Mouse (Mus musculus) induced T-regulatory cell, adult 2 months (primary cell): ENCODE results near the gene Mlec.
A peak's percentile ranks its signal among the peaks of the same experiment; 100 is the strongest.
"Not testable (repeated sequence)": the region's sequence is repeated elsewhere in the genome, so short reads cannot be mapped to it uniquely, and the experiment has no call there.

Experiments
- DNase-seq: peaks from one replicate; pipeline ENCODE4 v3.0.0-alpha.2; 2012; ENCODE audit warnings: low read depth

The Mlec gene

GRCm38 (mm10) chr5:115126578-115127312 lies 31.2 kb downstream of the Mlec start:
- peak; percentile 58 for DNase-seq

DNA sequence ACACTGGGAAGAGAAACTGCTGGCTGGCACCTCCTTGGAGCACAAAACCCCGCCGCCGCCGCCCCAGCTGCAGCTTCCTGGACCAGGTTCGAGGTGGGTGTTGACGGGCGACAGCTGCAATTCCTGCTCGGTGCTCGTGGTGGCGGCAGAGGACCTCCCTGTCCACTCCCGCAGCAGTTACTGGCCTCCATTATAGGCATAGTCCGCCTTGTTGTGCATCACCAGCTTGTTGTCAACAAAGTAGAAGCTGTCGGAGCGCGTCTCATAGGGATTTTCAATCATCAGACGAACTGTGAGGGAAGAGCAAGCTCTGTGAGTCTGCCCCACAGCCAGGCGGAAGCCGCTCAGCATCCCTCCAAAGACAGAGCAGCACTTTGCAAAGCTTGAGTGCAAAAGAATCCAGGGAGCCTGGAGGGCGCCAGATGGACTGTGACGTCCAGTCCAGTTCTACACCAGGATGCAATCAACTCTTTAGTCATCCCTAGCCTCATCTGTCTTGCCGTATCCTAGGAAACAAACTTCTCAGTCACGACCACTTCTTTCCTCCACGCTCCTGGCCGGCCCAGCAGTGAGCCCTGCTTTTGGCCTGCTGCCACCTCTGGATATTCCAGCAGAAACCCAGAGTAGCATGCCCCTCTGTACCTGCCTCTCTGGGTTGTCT lies 32.6 kb downstream of the Mlec start:
- DNase-seq, result peak; percentile 87

- no peak for DNase-seq
These were observed 33.3 kb downstream of the Mlec start for GRCm38 (mm10) chr5:115124690-115125089.

DNA sequence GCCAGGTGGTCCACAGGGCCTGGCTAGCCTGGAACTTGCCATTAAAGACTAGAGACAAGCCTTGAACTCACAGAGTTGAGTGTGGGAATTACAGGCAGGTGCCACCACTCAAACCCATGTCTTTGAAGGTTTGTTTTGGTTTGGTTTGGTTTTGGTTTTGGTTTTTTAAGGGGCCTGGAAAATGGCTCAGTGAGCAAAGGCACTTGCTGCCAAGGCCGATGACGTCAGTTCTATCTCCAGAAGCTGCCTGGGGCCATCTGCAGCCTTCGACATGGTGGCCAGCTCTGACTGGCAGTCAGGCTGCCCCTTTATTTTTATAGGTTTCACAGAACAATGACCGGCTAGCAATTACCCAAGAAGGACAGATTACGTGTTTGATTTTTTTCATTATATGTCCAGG lies 37.0 kb downstream of the Mlec start:
- no peak for DNase-seq

GRCm38 (mm10) chr5:115118961-115119570 lies 38.9 kb downstream of the Mlec start, which contains the start of gene Acads:
Gene Acads, minus strand, starts transcription at chr5:115119346.
- peak; percentile 90 for DNase-seq

GRCm38 (mm10) chr5:115117467-115117866 lies 40.5 kb downstream of the Mlec start:
- no peak for DNase-seq

DNA sequence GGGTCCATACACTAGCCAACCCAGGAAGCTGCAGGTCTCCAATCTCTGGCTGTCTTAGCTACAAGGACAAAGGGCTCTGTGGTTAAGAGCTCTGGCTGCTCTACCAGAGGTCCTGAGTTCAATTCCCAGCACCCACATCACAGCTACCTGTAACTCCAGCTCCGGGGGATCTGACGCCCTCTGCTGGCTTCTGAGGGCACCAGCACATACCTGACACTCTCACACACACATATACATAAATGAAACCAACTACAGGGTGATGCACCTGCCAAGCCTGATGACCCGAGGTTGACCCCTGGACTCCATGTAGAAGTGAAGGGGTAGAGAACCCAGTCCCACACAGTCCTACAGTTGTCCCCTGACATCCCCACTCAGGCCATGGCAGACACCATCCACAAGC lies 41.6 kb downstream of the Mlec start:
- DNase-seq, result no peak

- no peak for DNase-seq
These were observed 43.5 kb downstream of the Mlec start for GRCm38 (mm10) chr5:115114501-115114900.

DNA sequence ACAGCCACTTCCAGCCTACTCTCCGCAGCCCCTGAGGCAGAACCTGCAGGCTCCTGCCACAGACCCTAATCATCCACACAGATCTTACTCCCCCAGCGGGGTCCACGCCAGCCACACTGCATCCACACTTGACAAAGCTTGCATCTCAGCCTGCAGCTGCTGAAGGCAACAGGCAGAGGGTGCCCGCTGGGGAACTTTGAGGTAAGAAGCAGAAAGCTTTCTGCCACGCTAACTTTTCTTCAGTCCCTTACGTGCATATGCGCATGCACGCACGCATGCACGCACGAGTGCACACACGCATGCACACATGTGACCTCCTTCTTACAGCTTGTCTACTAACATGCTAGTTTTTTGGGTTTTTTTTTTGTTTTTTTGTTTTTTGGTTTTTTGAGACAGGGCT lies 44.7 kb downstream of the Mlec start:
- no peak for DNase-seq

GRCm38 (mm10) chr5:115111156-115111555 lies 46.8 kb downstream of the Mlec start:
- DNase-seq, result no peak

DNA sequence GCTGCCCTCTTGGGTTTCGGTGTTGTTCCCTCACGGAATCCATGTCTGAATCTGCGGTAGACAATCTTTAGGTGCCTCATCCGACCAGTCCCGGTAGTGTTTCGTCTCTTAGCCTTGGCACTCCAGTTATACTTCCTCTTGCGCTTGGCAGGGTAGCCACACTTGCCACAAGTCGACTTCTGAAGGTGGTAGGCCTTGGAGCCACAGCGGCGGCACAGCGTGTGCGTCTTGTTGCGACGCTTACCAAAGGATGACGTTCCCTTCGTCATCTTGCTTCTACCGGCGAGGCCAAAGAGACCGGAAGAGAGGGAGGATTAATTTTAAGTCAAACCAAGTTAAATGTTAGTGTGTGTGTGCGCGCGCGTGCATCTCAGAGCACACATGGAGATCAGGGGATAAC lies 54.7 kb downstream of the Mlec start:
- not testable (repeated sequence) for DNase-seq

DNA sequence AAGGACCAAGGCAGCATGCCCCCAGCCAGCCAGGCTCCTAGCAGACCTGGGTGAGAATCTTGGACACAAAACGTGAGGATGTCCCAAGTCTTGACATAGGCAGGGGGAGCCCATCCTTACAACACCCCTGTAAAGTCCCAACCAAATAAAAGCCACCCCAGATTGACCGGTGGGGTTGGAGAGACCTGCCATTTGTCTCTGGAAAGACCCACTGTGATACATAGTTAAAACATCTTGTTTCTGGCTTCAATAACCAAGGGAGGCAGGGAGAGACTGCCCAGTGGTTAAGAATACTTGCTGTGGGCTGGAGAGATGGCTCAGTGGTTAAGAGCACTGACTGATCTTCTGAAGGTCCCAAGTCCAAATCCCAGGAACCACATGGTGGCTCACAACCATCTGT lies 55.7 kb downstream of the Mlec start:
- DNase-seq, result no peak

DNA sequence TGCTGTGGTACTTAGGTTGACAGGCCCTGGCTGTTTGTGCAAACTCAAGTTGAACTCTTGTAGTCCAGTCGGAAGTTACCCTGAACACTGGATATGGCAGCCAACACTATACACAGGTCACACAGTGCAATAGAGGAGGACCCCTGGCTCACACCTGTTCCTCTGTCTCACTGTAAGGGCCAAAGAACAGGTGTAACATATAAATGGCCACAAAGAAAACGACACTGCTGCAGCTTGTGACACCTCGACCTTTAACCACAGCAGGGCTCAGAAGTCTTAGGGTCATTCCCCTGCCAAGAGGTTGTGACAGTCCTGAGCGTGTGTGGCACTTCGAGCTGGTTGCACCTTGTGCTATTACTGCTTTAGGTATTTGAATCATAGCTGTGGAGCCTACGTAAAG lies 57.5 kb downstream of the Mlec start:
- DNase-seq, result no peak

DNA sequence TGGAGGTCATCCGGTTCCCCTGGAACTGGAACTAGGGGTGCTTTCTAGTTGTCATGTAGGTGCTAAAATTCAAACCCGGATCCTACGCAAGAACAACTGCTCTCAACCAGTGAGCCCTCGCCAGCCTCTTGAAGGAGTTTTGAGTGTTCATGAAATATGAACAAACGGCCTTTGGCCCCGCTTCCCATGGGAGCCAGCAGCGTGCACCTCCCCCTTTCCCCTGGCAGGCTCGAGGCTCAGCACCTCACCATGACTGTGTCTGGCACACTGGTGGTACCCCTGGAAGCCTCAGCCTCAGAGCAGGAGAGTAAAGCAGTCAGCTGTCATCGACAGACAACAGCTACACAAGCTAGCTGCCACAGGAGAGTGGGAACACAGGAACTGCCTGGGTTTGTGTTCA lies 58.0 kb downstream of the Mlec start:
- DNase-seq, result no peak

DNA sequence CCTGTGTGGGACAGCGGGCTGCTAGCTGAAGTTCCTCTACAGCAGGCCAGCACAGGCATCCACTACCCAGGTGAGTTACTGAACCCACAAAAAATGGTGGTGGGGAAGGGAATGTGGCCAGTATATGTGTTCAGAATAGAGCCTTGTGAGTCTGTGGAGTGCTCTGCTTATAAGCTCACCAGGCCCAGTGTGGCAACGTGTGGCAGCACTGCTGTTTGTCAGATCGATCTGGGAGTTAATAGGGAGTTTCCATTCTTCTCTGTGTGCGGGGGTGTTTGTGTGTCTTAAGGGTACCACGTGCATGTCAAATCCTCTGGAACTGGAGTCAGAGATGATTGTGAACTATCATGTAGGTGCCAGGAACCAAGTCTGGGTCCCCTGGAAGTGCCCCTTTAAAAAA lies 58.4 kb downstream of the Mlec start:
- DNase-seq, result no peak

GRCm38 (mm10) chr5:115098195-115098594 lies 59.8 kb downstream of the Mlec start, which contains the start of gene Gm10401:
Gene Gm10401, minus strand, starts transcription at chr5:115098295.
- no peak for DNase-seq
